16 mouse cellular contexts compared by ENCODE assay signal in the genomic region with DNA sequence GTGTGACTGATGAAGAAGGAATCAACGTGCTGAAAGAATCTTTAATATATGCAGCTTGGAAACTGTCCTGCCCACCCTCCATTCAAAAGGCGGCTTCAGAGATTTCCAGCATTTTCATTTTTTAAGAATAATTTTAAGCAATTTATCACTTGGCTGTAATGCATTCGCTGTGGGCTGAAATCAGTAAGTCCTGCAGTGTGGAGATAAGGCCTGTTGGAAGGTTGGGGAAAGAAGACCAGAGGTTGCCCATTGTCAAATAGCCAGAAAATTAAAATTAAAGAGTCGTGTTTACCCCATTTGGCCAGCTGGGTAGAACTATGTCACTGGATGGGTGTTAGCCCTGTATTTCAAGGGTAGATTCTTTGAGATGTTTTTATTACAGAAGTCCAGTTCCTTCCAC.
DNase-seq lines count a peak whose midpoint lies in the region; ATAC-seq and TF ChIP-seq lines count a peak whose summit lies in the region.
"Had no signal": no experiment of that assay in that cellular context is flagged by ENCODE, and none has a peak within 500 bp of the region (broad histone marks: within the 10 kb centered on the region; RNA-seq: fewer than 3 reads in every experiment).

No protein-coding gene starts in this region.

- ATAC-seq in heart, postnatal 0 days (ENCODE audit: insufficient read depth, low read depth), result no peak
- no peak for ATAC-seq in forebrain, embryonic 14.5 days
- no peak for ATAC-seq in hindbrain, embryonic 16.5 days
- ATAC-seq: activated CD4-positive, CD25-positive, alpha-beta regulatory T cell, adult 4 months; intestine, embryonic 15.5 days had no signal

- TF ChIP-seq POLR2A in brain, embryonic 14.5 days (IDR thresholded peaks at IDR 0.05; ENCODE audit: borderline replicate concordance, extremely low read depth, insufficient read depth, insufficient read length, poor library complexity, severe bottlenecking), result no peak

- no peaks in the 10 kb centered on the region for H3K9me3 ChIP-seq in heart, postnatal 0 days (replicated peaks; ENCODE audit: control insufficient read depth, low read length)
- no peaks in the 10 kb centered on the region for H3K9me3 ChIP-seq in heart, embryonic 10.5 days
- no peaks in the 10 kb centered on the region for H3K9me3 ChIP-seq in forebrain, embryonic 14.5 days (replicated peaks; ENCODE audit: control insufficient read depth, low read length)
- H3K9me3 ChIP-seq in hindbrain, embryonic 16.5 days (ENCODE audit: control insufficient read depth, low read length), result no peaks in the 10 kb centered on the region
- H3K9me3 ChIP-seq in limb, embryonic 10.5 days (replicated peaks), result no peaks in the 10 kb centered on the region
- H3K9me3 ChIP-seq: embryonic facial prominence, embryonic 12.5 days; intestine, embryonic 15.5 days had no signal

- H3K27me3 ChIP-seq in heart, postnatal 0 days (ENCODE audit: control insufficient read depth, insufficient read depth, low read length), result no peaks in the 10 kb centered on the region
- H3K27me3 ChIP-seq in heart, embryonic 10.5 days (ENCODE audit: insufficient read depth, poor library complexity, severe bottlenecking), result no peaks in the 10 kb centered on the region
- no peaks in the 10 kb centered on the region for H3K27me3 ChIP-seq in forebrain, embryonic 14.5 days (replicated peaks; ENCODE audit: control insufficient read depth, insufficient read depth, low read length)
- H3K27me3 ChIP-seq in hindbrain, embryonic 16.5 days (replicated peaks; ENCODE audit: control insufficient read depth, insufficient read depth, low read length), result no peaks in the 10 kb centered on the region
- H3K27me3 ChIP-seq in limb, embryonic 10.5 days (ENCODE audit: low read depth, poor library complexity, severe bottlenecking), result no peaks in the 10 kb centered on the region; the same call in 1 of the 2 replicates
- H3K27me3 ChIP-seq: embryonic facial prominence, embryonic 12.5 days; intestine, embryonic 15.5 days had no signal

- DNase-seq in heart, postnatal 0 days (ENCODE audit: low spot score), result no peak
- DNase-seq in heart, embryonic 10.5 days (ENCODE audit: low spot score), result no peak
- peak; percentile 41 for DNase-seq in brain, embryonic 14.5 days (ENCODE audit: low read depth)
- DNase-seq in forebrain, embryonic 14.5 days (ENCODE audit: low spot score), result no peak
- no peak for DNase-seq in MN1 (ENCODE audit: low spot score)
- DNase-seq in right cerebral cortex, postnatal 25 days, result no peak
- DNase-seq in limb, embryonic 10.5 days (ENCODE audit: low spot score), result no peak
- DNase-seq: adrenal gland, postnatal 14 days; cerebellum, adult 18-20 months; kidney, postnatal 4 days; lung, adult 18-20 months; lung, postnatal 4 days had no signal

- peak overlapping the region; percentile 82; the same call in 1 of the 2 replicates for H3K27ac ChIP-seq in heart, postnatal 0 days (ENCODE audit: low read depth)
- H3K27ac ChIP-seq in heart, embryonic 10.5 days, result no peak overlapping the region
- H3K27ac ChIP-seq in forebrain, embryonic 14.5 days (ENCODE audit: low read depth, low read length), result peak overlapping the region; percentile 94
- H3K27ac ChIP-seq in hindbrain, embryonic 16.5 days (ENCODE audit: low read depth, low read length), result peak overlapping the region; percentile 56
- H3K27ac ChIP-seq in limb, embryonic 10.5 days, result no peak overlapping the region
- H3K27ac ChIP-seq: embryonic facial prominence, embryonic 12.5 days; intestine, embryonic 15.5 days had no signal

- TF ChIP-seq EP300 in heart, postnatal 0 days (IDR thresholded peaks at IDR 0.05; ENCODE audit: low read depth), result no peak

- H3K36me3 ChIP-seq in heart, postnatal 0 days (replicated peaks; ENCODE audit: control insufficient read depth, insufficient read depth, low read length), result no peaks in the 10 kb centered on the region
- no peaks in the 10 kb centered on the region for H3K36me3 ChIP-seq in heart, embryonic 10.5 days
- H3K36me3 ChIP-seq in forebrain, embryonic 14.5 days (ENCODE audit: control insufficient read depth, insufficient read depth, low read length), result no peaks in the 10 kb centered on the region
- no peaks in the 10 kb centered on the region for H3K36me3 ChIP-seq in hindbrain, embryonic 16.5 days (ENCODE audit: control insufficient read depth, insufficient read depth, low read length)
- H3K36me3 ChIP-seq in limb, embryonic 10.5 days, result no peaks in the 10 kb centered on the region
- H3K36me3 ChIP-seq: embryonic facial prominence, embryonic 12.5 days; intestine, embryonic 15.5 days had no signal

- H3K4me1 ChIP-seq in heart, postnatal 0 days (ENCODE audit: control insufficient read depth, insufficient read depth), result peaks cover 33% of the 10 kb centered on the region
- 0 out of 2 replicates have a peak, but pooled peaks cover 8% of the 10 kb centered on the region for H3K4me1 ChIP-seq in heart, embryonic 10.5 days
- H3K4me1 ChIP-seq in forebrain, embryonic 14.5 days (ENCODE audit: control insufficient read depth, insufficient read depth, low read length), result peaks cover 45% of the 10 kb centered on the region
- peaks cover 16% of the 10 kb centered on the region for H3K4me1 ChIP-seq in hindbrain, embryonic 16.5 days (ENCODE audit: control insufficient read depth, insufficient read depth, low read depth, low read length)
- peaks cover 42% of the 10 kb centered on the region for H3K4me1 ChIP-seq in limb, embryonic 10.5 days

- no peak overlapping the region for H3K4me2 ChIP-seq in heart, postnatal 0 days (ENCODE audit: low read depth, low read length)
- H3K4me2 ChIP-seq in forebrain, embryonic 14.5 days (ENCODE audit: low read length), result peak overlapping the region; percentile 35
- no peak overlapping the region for H3K4me2 ChIP-seq in hindbrain, embryonic 16.5 days (ENCODE audit: low read length)
- H3K4me2 ChIP-seq: embryonic facial prominence, embryonic 12.5 days; intestine, embryonic 15.5 days had no signal

- 67% methylated on average over 4 of the region's 4 CpGs for WGBS in heart, postnatal 0 days
- WGBS in heart, embryonic 10.5 days, result 83% methylated on average over 4 of the region's 4 CpGs
- 45% methylated on average over 4 of the region's 4 CpGs for WGBS in forebrain, embryonic 14.5 days
- 63% methylated on average over 4 of the region's 4 CpGs for WGBS in hindbrain, embryonic 16.5 days
- 87% methylated on average over 4 of the region's 4 CpGs for WGBS in limb, embryonic 10.5 days

- H3K4me3 ChIP-seq in heart, postnatal 0 days (ENCODE audit: low read depth, low read length), result no peak overlapping the region
- H3K4me3 ChIP-seq in heart, embryonic 10.5 days, result no peak overlapping the region
- H3K4me3 ChIP-seq in forebrain, embryonic 14.5 days (ENCODE audit: low read depth, low read length), result no peak overlapping the region
- H3K4me3 ChIP-seq in hindbrain, embryonic 16.5 days (ENCODE audit: low read length), result no peak overlapping the region
- no peak overlapping the region for H3K4me3 ChIP-seq in limb, embryonic 10.5 days
- H3K4me3 ChIP-seq: embryonic facial prominence, embryonic 12.5 days; intestine, embryonic 15.5 days had no signal

- H3K9ac ChIP-seq in heart, postnatal 0 days (replicated peaks; ENCODE audit: low read depth, low read length), result no peak overlapping the region
- peak overlapping the region; percentile 36 for H3K9ac ChIP-seq in forebrain, embryonic 14.5 days (ENCODE audit: low read length)
- H3K9ac ChIP-seq in hindbrain, embryonic 16.5 days (ENCODE audit: low read depth, low read length), result no peak overlapping the region
- H3K9ac ChIP-seq: embryonic facial prominence, embryonic 12.5 days; intestine, embryonic 15.5 days had no signal

- TF ChIP-seq CTCF in heart, postnatal 0 days (IDR thresholded peaks at IDR 0.05; ENCODE audit: low read depth), result no peak
- no peak for TF ChIP-seq CTCF in brain, embryonic 14.5 days (IDR thresholded peaks at IDR 0.05; ENCODE audit: borderline replicate concordance, extremely low read depth, insufficient read depth, insufficient read length)

Comparison
In these comparisons a context has a peak if more than half of its experiments do, and no peak if none do; other contexts are left out.
1. H3K27ac ChIP-seq: peak in heart, postnatal 0 days (single experiment), forebrain, embryonic 14.5 days (single experiment) and hindbrain, embryonic 16.5 days (single experiment); none in heart, embryonic 10.5 days (single experiment) and limb, embryonic 10.5 days (single experiment).